Comparison of ENCODE assay signal across 12 mouse cellular contexts in the genomic region with DNA sequence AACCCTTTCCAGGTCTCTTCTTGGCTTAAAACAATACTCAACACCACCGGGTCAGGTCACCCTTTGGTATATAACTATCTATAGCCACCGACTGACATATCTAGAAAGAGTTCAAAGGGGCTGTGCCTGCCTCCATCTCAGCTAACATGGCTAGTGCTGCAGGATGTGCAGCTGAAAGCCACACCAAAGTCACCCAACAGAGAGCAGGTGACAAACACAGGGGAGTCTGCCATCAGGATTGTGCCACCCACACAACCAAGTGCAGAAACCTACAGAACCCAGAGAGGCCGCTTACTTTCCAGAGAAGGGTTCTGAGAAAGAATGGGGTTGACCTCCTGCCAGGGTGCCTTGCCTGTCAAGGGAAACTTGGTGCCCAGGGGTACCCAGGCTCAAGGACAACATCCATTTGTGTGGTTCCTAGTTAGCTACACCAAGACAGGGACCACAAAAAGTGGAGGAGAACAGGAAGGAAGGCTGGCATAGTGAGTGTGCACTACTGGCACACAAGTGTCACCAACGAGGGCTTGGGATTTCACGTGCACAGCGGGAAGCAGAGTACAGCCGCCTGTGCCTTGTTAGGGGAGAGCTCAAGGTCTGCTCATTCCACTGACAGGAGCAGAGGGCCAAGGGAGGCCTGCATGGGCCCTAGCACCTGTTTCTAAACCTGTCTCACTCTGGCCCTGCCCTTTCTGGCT. TPM values are rescaled to one million over a fixed set of nuclear protein-coding genes. Genes with fewer than 3 reads are reported as not detected.
DNase-seq lines count a peak whose midpoint lies in the region; TF ChIP-seq lines count a peak whose summit lies in the region.
"Had no signal": no experiment of that assay in that cellular context is flagged by ENCODE, and none has a peak within 500 bp of the region (broad histone marks: within the 10 kb centered on the region; RNA-seq: fewer than 3 reads in every experiment).

No protein-coding gene starts in this region.

- 62% methylated on average over 7 of the region's 7 CpGs for WGBS in spleen, adult 2 months

- DNase-seq in spleen, adult 2 months (ENCODE audit: low read depth in 1 of 2, low spot score in 2 of 2) = peak in 1 of 2 experiments; percentile 18
- DNase-seq in spleen, adult 18-20 months = no peak
- peak; percentile 71 for DNase-seq in induced T-regulatory cell, adult 2 months (ENCODE audit: low read depth)
- DNase-seq in naive thymus-derived CD4-positive, alpha-beta T cell, adult 2 months (ENCODE audit: low read depth) = peak; percentile 76
- no peak for DNase-seq in urinary bladder, adult 2 months (ENCODE audit: low spot score)
- no peak for DNase-seq in adrenal gland, postnatal 36 days
- DNase-seq in adrenal gland, postnatal 4 days (ENCODE audit: low spot score in 2 of 2) = no peak
- DNase-seq: cerebellum, postnatal 14 days; heart, adult 18-20 months; kidney, adult 2 months; left cerebral cortex, postnatal 4 days had no signal

- peaks cover 9% of the 10 kb centered on the region; the same call in 1 of the 2 replicates for H3K4me1 ChIP-seq in spleen, adult 2 months (ENCODE audit: control insufficient read depth, insufficient read depth, insufficient read length)

- peak overlapping the region; percentile 75 for H3K27ac ChIP-seq in spleen, adult 2 months (ENCODE audit: insufficient read depth, low read length)
- H3K27ac ChIP-seq: hindbrain, embryonic 10.5 days had no signal

- H3K36me3 ChIP-seq in spleen, adult 2 months (ENCODE audit: control insufficient read depth, insufficient read depth, low read length) = peaks cover 26% of the 10 kb centered on the region

- H3K27me3 ChIP-seq in spleen, adult 2 months (ENCODE audit: control insufficient read depth, insufficient read depth, low read length) = no peaks in the 10 kb centered on the region

- no peak overlapping the region for H3K4me3 ChIP-seq in spleen, adult 2 months (ENCODE audit: extremely low read depth, insufficient read depth, insufficient read length)
- H3K4me3 ChIP-seq: hindbrain, embryonic 10.5 days had no signal

- TF ChIP-seq POLR2A in spleen, adult 2 months (IDR thresholded peaks at IDR 0.05; ENCODE audit: low read depth, low read length) = no peak

- TF ChIP-seq CTCF in spleen, adult 2 months (IDR thresholded peaks at IDR 0.05; ENCODE audit: extremely low read depth, insufficient read depth, insufficient read length, insufficient replicate concordance) = no peak

RNA-seq across cellular contexts. Expression of a gene that starts 40.5 kb away (rescaled TPM):
- polyA plus RNA-seq in spleen, adult 2 months (2012; rRNA removed) = 52.4 and 63.2 TPM in 2 replicates
- 11.2 and 15.8 TPM in 2 replicates for polyA plus RNA-seq in urinary bladder, adult 2 months (2012; rRNA removed)
- 10 to 100 TPM; 65.9 to 94.9 TPM for total RNA-seq in adrenal gland, postnatal 36 days (2021)
- 10 to 100 TPM; 69.7 to 74.4 TPM for total RNA-seq in adrenal gland, postnatal 4 days (2021)

Comparison
In these comparisons a context has a peak if more than half of its experiments do, and no peak if none do; other contexts are left out.
1. DNase-seq: peak in induced T-regulatory cell, adult 2 months (single experiment) and naive thymus-derived CD4-positive, alpha-beta T cell, adult 2 months (single experiment); none in spleen, adult 18-20 months (0 of 2), urinary bladder, adult 2 months (single experiment), adrenal gland, postnatal 36 days (0 of 2) and adrenal gland, postnatal 4 days (0 of 2).